Mouse (Mus musculus): Measurements from ENCODE around the gene Reg3d.
"Not testable (repeated sequence)": the region's sequence is repeated elsewhere in the genome, so short reads cannot be mapped to it uniquely, and the experiment has no call there.

Reg3d gene

DNA sequence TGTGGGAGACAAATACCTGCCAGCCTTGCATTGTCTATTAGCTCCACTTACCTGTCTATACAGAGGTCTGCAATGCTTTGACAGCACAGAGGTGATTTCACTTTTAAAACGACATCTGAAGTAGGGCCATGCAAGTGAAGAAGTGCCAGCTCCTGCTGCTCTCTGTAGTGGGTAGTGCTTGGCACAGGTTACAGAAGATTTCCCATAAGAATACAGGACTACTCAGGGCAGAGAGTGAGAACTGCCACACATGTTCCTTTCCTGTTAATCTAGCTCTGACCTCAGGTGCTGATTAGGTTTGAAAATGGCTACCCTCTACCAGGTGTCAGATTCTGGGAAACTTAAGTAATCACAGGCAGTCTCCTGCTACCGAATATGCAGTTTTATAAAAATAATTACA, at the start of gene Reg3d:
Gene Reg3d (minus strand): TSS at position 101 of the 400 bp plus-strand sequence.
- no peak for DNase-seq (ENCODE audit: low read depth, low spot score)

DNA sequence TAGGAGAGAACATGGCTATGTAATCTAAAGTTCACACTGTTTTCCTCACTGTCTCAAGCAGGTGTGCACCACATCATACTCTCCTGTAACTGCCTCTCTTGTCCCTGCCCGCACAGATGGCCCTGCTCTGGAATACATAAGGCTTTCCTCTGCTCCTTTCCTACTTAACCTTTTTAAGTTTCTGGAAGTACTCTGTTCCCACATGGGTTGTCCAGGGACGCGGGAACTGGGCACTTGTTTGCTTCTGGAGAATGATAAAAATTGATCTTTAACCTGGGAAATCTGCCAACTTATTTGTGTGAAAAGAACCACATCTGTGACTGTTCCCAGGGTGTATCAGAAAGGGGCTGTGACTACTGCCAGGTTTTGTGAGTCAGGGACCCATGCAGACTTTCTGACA, 46.8 kb upstream of the Reg3d start:
- no peak for DNase-seq (ENCODE audit: low read depth, low spot score)

DNA sequence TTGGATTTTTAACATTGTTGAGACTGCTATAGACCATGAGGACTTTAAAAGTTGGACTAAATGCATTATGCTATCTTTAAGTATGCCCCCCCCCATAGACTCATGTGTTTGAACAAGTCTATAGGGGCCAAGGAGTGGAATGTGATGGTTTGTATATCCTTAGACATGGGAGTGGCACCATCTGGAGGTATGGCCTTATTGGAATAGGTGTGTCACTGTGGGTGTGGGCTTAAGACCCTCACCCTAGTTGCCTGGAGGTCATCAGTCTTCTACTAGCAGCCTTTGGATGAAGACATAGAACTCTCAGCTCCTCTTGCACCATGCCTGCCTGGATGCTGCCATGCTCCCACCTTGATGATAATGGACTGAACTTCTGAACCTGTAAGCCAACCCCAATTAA, 43.7 kb upstream of the Reg3d start, which contains the start of gene Reg1:
Gene Reg1 (plus strand): TSS at position 301 of the 400 bp plus-strand sequence.
- DNase-seq (ENCODE audit: low read depth, low spot score): not testable (repeated sequence)

DNA sequence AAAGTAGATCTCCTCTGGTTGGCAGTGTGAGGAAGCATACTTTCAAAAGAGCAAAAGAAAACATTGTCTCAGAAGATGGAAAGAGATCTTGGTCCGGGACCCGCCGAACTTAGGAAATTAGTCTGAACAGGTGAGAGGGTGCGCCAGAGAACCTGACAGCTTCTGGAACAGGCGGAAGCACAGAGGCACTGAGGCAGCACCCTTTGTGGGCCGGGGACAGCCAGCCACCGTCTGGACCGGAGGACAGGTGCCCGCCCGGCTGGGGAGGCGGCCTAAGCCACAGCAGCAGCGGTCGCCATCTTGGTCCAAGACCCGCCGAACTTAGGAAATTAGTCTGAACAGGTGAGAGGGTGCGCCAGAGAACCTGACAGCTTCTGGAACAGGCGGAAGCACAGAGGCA, 16.7 kb upstream of the Reg3d start, which contains the start of gene Reg2:
Gene Reg2 (plus strand): TSS at position 301 of the 400 bp plus-strand sequence.
- not testable (repeated sequence) for DNase-seq (ENCODE audit: low read depth, low spot score)

DNA sequence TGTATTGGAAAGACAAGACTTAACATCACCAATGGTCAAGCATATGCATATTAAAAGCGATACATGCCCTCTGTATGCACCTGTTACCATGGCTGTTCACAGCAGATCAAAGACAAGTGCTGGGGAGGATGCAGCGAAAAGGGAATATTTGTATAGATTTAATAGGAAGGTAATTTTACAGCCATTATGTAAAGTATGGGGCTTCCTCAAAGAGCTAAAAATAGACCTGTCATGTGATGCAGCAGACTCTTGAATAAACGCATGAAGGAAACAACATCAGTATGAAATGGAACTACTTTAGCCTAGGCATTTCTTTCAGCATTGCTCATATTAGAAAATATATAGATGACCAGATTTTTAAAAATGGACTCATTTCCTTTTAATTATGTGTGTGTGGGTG, 6.9 kb upstream of the Reg3d start:
- no peak for DNase-seq (ENCODE audit: low read depth, low spot score)

DNA sequence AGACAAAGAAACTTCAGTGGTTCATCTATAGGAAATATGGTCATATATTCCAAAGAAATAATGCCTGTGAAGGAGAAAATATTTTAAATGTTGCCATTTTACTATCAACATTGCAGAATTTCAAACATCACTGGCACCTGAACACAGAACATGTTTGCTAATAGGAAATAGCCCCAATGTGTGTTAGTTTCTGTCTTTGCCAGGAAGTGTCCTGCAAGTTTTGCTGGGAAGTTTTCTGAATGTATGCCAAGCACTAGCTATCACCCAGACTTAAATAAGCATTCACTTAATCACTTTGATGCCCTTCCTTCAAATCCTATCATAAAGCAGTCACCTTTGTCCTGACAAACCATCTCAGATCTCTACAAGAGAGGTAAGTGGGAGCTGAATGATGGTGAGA, 1.7 kb upstream of the Reg3d start, which contains the start of gene Reg3a:
Gene Reg3a (plus strand): TSS at position 301 of the 400 bp plus-strand sequence.
- no peak for DNase-seq (ENCODE audit: low read depth, low spot score)

DNA sequence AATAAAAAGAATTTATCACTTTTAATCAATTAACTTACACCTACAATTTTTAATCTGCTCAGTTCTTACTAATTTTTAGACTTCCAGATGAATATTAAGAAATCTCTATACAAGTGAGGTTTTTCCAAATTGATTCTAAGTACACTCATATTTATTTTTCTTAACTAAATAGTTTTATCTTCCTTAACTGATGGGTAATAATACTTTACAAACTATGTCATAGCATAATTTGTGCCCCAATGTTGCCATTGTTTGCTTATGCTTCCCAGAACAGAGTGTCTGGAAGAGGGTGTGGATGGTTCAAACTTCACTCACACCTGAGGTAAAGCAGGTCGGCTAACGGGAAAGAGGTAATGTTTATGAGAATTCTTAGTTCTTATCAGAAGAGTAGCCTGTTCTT, 8.3 kb downstream of the Reg3d start, which contains the start of gene Reg3b:
Gene Reg3b (plus strand): TSS at position 301 of the 400 bp plus-strand sequence.
- no peak for DNase-seq (ENCODE audit: low read depth, low spot score)

DNA sequence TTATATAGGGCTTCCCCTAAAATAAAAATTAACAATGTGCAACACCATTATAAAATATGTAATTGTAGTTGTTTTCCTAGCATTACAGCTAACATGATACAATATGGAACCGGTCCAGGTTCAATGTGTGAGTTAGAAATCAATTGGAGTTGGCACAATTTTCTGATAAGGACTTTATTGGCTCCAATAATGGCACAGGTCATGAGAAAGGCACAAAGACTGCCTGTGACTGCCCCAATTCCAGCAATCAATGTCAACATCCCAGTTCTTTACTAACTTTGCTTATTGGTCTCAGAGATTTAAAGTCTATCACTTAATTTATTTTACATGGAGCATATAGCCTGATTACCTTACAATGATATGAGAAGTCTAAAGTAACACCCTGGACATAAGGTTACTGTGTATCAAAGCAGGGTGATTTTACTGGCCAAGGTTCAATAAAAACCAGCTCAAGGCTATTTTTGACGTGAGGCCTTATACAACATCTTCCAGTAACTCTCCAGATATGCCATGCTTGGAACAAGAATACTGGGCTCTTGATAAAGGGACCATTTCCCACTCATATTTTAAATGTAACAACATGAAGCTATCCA, 16.6 kb downstream of the Reg3d start:
- DNase-seq (ENCODE audit: low read depth, low spot score): no peak

DNA sequence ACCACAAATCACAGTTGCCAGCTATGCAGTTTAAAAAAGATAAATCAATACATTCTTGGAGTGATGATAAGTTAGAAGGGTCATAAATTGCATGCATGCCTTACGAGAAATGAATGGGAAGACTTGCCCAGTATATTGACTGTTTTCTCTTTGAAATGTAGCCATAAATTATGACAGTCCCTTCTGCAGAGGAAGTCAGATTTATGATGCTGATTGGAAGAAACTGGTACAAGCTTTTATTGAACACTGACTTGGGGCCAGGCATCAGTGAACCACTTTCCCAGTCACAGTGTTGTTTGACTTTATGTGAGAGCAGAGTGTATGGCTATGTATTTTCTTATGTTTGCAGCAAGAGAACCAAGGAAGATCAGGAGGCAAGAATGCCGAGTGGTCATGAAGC, 37.0 kb downstream of the Reg3d start:
- DNase-seq (ENCODE audit: low read depth, low spot score): no peak

DNA sequence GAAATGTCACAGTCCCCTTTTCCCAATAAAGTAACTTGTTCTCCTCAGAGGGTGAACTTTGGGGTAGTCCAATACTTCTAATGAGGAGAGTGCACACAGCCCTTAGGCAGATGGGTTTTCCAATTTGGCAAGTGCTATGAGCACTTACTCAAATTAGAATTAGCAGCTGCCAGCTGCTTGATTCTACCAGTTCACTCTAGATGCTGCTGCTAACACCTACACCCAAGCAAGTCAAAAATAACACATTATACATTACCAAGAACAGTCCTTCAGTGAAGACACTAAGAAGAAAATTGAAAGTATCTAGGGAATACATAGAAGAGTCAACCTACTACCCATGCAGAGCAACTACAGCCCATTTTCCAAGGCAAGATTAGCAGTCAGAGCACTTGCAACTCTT, 38.4 kb downstream of the Reg3d start:
- DNase-seq (ENCODE audit: low read depth, low spot score): no peak

DNA sequence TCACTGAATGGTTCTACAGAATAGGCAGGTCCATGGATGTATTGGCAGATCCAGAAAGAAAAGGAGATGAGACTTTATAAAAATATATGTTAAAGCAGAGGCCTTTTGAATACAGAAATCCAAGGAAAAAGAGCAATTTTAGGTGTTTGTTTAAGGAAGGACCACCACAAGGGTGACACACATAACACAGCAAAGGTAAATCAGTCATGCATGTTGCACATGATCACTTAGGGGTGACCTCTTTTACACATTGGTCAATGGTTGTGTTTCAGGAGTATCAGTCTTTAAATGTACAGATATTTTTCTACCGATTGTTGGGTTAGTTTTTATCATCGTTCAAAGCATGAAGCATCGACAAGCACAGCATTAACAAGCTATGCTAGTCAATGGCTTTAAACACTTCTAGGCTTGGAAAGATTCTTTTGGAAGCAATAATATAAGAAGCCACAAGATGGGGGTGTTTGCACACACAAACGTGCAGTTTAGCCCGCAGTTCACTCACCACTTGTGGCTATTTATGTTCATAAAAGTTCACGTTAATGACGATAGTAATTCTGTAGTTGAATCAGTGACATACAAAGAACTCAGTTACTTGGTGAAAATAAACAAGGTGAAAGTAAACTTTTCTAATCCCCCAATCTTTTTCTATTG, 46.6 kb downstream of the Reg3d start:
- no peak for DNase-seq (ENCODE audit: low read depth, low spot score)

DNA sequence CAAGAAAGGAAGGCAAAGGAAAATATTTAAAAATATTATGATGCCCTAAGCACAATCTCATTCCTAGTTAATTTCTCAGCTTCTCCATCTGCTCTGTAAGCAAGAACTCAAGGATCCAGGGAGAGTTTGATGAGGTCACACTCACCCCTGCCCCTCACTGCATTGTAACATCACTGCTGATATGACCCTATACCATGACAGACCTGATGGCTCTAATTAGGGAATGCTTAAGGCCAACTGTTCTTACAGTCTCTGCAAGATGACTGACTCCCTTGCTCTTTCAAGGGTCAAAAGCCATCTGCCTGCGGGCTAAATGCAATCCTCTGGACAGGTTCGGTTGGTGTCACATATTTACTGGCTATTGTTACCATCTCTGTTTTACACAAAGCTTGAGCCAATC, 49.5 kb downstream of the Reg3d start:
- DNase-seq (ENCODE audit: low read depth, low spot score): no peak

DNA sequence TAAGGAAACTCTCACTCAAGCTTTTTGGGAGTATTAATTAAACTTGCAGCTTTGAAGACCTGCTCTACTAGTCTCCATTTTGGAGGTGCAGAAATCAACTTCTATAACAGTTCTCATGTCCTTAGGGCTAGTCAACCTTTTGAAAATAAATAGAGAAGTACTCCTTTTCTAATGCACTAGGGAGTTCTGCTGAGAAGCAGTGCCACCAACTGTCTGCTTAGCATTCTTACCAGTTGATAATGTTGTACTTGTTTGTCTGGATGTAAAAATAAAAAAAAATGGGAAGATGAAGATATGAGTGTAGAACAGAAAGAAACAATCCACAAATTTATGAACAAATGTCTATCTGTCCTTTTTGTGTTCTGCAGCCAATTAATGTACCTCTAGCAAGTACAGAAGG, 50.9 kb downstream of the Reg3d start:
- DNase-seq (ENCODE audit: low read depth, low spot score): no peak

Measured in CD4-positive helper T cell, adult 2 months (primary cell).